Mouse (Mus musculus) heart, postnatal 36 days (tissue): ENCODE results near the gene Pstpip1. TPM values are rescaled to one million over a fixed set of nuclear protein-coding genes. Genes with fewer than 3 reads are reported as not detected.

ENCODE experiments used
- DNase-seq, 2 experiments: peaks; one replicate each; pipeline ENCODE4 v3.0.0; 2021 to 2022
- intact Hi-C: fragments of 180-260 bp; cut with DNase I; formaldehyde crosslinking; loops from one replicate; pipeline ENCODE4 v1.15.1; 2025
- total RNA-seq, 2 experiments: library from RNA; stranded (reverse); gene quantifications; 2 replicates each; pipeline ENCODE4 v1.2.3; 2021

Gene Pstpip1
- 1 to 10 TPM; 1.1 TPM for total RNA-seq

- DNase-seq, result peak; percentile 73 to 75
- intact Hi-C loops, result no loop called here
Observed at GRCm38 (mm10) chr9:56089778-56090520, at the start of gene Pstpip1. TSS of gene Pstpip1 (plus strand) at chr9:56089962.

DNA sequence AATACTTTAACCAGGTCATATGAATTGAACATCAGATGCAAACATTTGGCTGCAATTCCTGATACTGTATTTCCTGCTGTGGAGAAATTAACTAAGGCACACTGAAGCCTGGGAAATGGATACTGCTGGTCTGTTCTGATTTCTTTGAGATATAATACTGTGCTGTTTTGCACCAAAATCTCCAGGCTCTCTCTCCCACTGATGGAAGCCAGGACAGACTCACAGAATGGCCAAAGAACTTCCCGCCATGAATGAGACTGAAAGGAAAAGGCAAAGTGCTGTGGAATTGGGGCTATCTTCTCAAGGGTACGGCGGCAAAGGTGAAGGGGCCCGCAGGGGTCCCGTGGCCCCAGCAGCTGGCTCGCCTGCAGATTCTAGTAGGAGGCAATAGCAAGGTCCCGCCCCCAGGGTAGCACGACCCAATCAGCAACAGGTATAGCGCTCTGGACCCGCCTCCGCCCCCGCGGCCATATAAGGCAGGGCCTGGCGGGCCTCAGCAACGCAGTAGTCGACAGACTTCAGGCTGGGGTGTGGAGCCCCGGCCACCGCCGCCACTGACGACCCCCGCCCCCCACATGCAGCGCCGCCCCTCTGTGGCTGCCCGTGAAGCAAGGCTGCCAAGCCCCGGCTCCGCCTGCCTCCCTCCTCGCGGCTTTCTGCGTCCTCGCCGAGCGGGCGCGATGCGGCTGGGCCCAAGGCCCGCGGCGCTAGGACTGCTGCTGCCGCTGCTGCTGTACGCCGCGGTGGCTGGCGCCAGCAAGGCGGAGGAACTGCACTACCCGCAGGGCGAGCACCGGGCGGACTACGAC, 48.2 kb upstream of the Pstpip1 start, which contains the start of gene Rcn2:
Gene Rcn2 (plus strand): TSS at position 474 of the 809 bp plus-strand sequence.
- intact Hi-C loops, result loop anchor here (5.0 kb wide), 1 partner anchor 104 kb away; the partner anchor contains the start of gene Scaper
- peak; percentile 96 to 97 for DNase-seq

GRCm38 (mm10) chr9:56042181-56042621, 47.6 kb upstream of the Pstpip1 start:
- intact Hi-C loops, result loop anchor here (5.0 kb wide), 1 partner anchor 105 kb away; the partner anchor contains the start of gene Scaper
- DNase-seq, result no peak

GRCm38 (mm10) chr9:56053796-56054195, 36.0 kb upstream of the Pstpip1 start:
- intact Hi-C loops, result no loop called here
- no peak for DNase-seq

- no peak for DNase-seq
- intact Hi-C loops, result no loop called here
Observed at GRCm38 (mm10) chr9:56056147-56056546, 33.6 kb upstream of the Pstpip1 start.

- DNase-seq, result no peak
- intact Hi-C loops, result no loop called here
Observed at GRCm38 (mm10) chr9:56062336-56062735, 27.4 kb upstream of the Pstpip1 start.

- no peak for DNase-seq
- intact Hi-C loops, result no loop called here
Observed at GRCm38 (mm10) chr9:56065011-56065410, 24.8 kb upstream of the Pstpip1 start.

GRCm38 (mm10) chr9:56067964-56068363, 21.8 kb upstream of the Pstpip1 start:
- DNase-seq, result no peak
- intact Hi-C loops, result no loop called here

GRCm38 (mm10) chr9:56068630-56069029, 21.1 kb upstream of the Pstpip1 start:
- intact Hi-C loops, result no loop called here
- no peak for DNase-seq

GRCm38 (mm10) chr9:56072861-56073260, 16.9 kb upstream of the Pstpip1 start:
- intact Hi-C loops, result no loop called here
- DNase-seq, result no peak

- intact Hi-C loops, result loop anchor here (5.0 kb wide), 1 partner anchor 42 kb away; no protein-coding TSS in a partner anchor
- no peak for DNase-seq
Observed at GRCm38 (mm10) chr9:56074863-56075262, 14.9 kb upstream of the Pstpip1 start.

- intact Hi-C loops, result loop anchor here (5.0 kb wide), 1 partner anchor 42 kb away; no protein-coding TSS in a partner anchor
- DNase-seq, result peak; percentile 64 to 67
Observed at GRCm38 (mm10) chr9:56075264-56075663, 14.5 kb upstream of the Pstpip1 start.

DNA sequence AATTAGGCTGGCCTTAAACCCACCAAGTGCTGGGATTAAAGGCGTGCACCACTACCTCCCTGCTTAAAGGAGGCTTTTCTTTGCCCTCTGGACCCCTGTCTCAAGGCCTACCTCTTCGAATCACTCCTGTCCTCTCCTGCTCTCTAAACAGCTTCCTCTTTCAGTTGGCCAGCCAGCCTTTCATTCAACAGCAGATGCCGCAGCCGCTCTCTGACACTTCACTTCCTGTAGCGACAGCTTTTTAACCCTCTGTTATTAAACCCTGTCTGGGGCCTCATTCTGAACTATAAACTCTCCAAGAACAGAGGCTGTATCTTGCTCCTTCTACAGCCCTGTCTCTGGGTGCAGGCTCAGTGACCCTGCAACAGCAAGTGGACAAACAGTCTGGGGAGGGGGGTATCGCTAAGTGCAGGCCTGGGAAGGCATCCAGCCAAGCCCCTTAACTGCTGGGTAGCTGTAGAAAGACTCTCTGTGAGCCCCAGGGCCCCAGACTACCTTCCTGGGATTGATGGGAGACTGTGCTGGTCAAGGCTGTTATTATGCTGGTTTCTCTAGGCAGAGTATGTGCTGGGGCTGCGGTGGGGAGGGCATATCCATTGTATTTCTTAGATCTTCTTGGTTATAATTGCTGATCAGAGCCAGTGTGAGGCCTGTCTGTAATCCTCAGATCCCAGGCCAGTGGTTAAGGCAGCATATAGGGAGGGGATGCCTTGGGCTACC, 13.7 kb upstream of the Pstpip1 start:
- no peak for DNase-seq
- intact Hi-C loops, result loop anchor here (5.0 kb wide), 1 partner anchor 41 kb away; no protein-coding TSS in a partner anchor

GRCm38 (mm10) chr9:56079587-56079986, 10.2 kb upstream of the Pstpip1 start:
- DNase-seq, result no peak
- intact Hi-C loops, result loop anchor here (5.0 kb wide), 1 partner anchor 38 kb away; no protein-coding TSS in a partner anchor

- DNase-seq, result no peak
- intact Hi-C loops, result no loop called here
Observed at GRCm38 (mm10) chr9:56086524-56086923, 3.2 kb upstream of the Pstpip1 start.

- DNase-seq, result no peak
- intact Hi-C loops, result no loop called here
Observed at GRCm38 (mm10) chr9:56090546-56091225, 924 bp downstream of the Pstpip1 start.

- DNase-seq, result no peak
- intact Hi-C loops, result no loop called here
Observed at GRCm38 (mm10) chr9:56092102-56092501, 2.3 kb downstream of the Pstpip1 start.

GRCm38 (mm10) chr9:56097584-56098298, 8.0 kb downstream of the Pstpip1 start:
- intact Hi-C loops, result no loop called here
- DNase-seq, result no peak

DNA sequence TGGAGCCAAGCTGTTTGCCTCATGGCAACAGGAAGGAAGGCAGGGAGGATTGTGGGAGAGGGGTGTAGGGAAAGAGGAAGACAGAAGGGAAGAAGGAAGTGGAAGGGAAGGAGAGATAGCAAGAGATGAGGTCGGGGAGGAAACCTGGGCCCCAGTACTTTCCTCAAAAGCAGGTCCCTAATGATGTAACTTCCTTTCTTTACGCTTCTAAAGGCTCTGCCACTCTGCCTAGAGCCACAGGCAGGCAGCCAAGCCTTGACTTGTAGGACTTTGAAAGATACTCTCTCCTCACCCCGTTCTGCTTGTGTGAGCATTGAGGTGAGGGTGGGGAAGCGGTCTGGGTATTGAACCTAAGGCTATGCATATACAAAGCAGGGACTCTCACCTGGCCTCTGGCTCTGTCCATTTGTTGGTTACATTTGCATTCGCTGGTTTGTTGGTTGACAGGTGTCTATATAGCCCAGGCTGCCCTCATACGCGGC, 10.3 kb downstream of the Pstpip1 start:
- intact Hi-C loops, result no loop called here
- DNase-seq, result no peak
